Mouse (Mus musculus): ENCODE data around the gene Mt2. TPM values are rescaled to one million over a fixed set of nuclear protein-coding genes. Genes with fewer than 3 reads are reported as not detected.
"Not testable (repeated sequence)": the region's sequence is repeated elsewhere in the genome, so short reads cannot be mapped to it uniquely, and the experiment has no call there.

Gene Mt2
- 35.4 and 38.4 TPM in 2 replicates for polyA plus RNA-seq (2015; fragmentation: Nextera tagmentation; extraction: Ambion mirVana)

DNA sequence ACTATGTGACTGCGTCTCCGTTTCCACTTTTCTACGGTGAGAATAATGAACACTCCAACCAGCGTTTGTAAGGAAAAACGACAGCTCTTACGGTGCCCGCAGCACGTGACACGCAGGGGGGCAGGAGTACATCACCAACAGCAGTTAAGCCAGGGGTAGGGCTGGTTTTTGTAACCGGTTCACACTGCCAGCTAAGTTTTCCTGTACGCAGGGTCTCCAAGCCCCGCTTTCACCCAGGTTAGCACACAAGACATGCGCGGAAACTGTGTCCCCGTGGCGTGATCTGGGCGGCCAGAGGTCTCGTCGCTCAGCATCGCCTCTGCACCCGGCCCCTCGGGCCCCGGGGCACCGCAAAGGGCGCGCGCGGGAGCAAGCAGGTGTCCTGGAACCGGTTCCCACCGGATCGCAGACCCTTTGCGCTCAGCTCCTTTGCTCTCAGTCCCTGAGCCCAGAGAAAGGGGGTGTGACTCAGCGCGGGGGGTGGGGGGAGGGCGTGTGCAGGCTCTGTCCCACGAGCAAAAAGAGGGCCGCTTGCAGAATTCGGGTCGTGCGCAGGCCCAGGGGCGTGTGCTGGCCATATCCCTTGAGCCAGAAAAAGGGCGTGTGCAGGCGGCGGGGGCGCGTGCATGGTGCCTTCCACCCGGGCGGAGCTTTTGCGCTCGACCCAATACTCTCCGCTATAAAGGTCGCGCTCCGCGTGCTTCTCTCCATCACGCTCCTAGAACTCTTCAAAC is at the start of gene Mt2:
Gene Mt2, plus strand, starts transcription at position 590 of the 734 bp plus-strand sequence.
- peak; percentile 65 for ATAC-seq (replicated peaks)
- Histone ChIP-seq H3K9ac (replicated peaks) (peak within 1 kb of the TSS; percentile 46), H3K4me3 (peak within 1 kb of the TSS; percentile 50), H3K27ac (replicated peaks) (no peak within 1 kb of the TSS), H3K27me3 (peaks cover 37% of the 10 kb centered on the region), H3K4me2 (replicated peaks) (peak within 1 kb of the TSS; percentile 98), H3K36me3 (no peaks in the 10 kb centered on the region), H3K9me3 (no peaks in the 10 kb centered on the region), H3K4me1 (peaks cover 21% of the 10 kb centered on the region)
- WGBS = under 1% methylated on average over 55 of the region's 56 CpGs

DNA sequence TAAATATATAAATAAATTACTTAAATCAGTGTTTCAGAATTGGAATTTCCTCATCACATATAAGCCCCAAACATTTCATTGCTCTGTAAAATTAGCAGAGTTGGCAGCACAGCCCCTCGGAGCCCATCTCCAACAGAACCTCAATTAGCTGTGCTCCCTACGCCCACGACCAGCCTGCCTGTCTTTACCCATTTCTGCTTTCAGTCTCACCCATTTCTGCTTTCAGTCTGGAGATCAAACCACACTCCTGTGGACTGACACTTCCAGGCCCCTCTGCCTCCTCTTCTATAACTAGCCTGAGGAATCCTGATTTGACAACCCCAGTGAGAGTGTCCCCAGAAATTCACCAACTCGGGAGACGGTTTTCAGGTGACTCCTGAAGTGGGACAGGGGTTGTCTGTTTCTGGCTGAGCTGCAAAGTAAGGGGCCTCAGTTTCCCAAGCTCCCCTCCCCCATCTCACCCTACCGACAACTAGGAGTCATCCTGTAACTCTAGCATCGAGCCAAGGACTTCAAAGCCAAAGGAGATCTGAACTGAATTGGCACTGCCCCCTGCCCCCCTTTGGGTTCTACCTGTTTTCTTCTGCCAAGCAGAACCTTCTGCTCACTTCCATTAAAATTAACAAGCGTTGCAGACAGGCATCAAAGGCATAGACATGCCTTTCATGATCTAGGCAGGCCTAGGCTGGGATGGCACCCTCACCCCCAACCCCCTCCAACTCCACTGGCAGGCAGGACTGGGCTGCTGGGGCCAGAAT is 49.6 kb upstream of the Mt2 start:
- H3K9me3 ChIP-seq = no peaks in the 10 kb centered on the region

DNA sequence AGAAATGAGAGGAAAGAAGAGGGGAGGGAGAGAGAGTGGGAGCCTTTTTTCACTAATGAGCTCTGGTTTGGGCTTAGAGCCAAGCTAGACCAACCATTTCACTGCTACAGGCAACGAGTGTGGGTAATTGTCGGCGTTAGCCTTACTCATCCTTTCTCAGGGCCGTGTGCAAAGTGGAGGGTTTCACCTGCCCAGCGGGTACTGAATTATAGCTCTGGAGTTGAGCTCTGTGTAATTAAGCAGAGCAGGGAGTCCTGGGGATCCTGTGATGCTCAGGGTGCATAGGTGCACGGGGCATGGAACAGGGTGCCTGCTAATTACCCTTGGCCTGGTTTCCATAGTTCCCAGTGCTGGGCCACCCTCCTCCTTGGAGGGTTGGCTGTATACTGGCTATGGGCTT is 44.8 kb upstream of the Mt2 start:
- H3K4me2 ChIP-seq (replicated peaks) = no peak overlapping the region
- WGBS = 19% methylated on average over 6 of the region's 6 CpGs
- 0 out of 2 replicates have a peak overlapping the region, but pooled peaks have one; percentile 37 for H3K27ac ChIP-seq (replicated peaks)
- H3K9me3 ChIP-seq = no peaks in the 10 kb centered on the region
- H3K36me3 ChIP-seq = no peaks in the 10 kb centered on the region
- no peak overlapping the region for H3K4me3 ChIP-seq
- peaks cover 36% of the 10 kb centered on the region for H3K4me1 ChIP-seq
- no peak overlapping the region for H3K9ac ChIP-seq (replicated peaks)
- no peaks in the 10 kb centered on the region for H3K27me3 ChIP-seq
- peak; percentile 59; the same call in 1 of the 2 replicates for ATAC-seq (replicated peaks)

More for the DNA sequence above, 49.6 kb upstream of the Mt2 start:
- no peak overlapping the region for H3K4me2 ChIP-seq (replicated peaks)
- ATAC-seq (replicated peaks) = no peak
- H3K36me3 ChIP-seq = no peaks in the 10 kb centered on the region
- H3K27ac ChIP-seq (replicated peaks) = peak overlapping the region; percentile 27; the same call in 1 of the 2 replicates
- no peak overlapping the region for H3K9ac ChIP-seq (replicated peaks)
- H3K4me1 ChIP-seq = peaks cover 56% of the 10 kb centered on the region
- H3K4me3 ChIP-seq = no peak overlapping the region
- WGBS = 35% methylated on average over 8 of the region's 8 CpGs
- H3K27me3 ChIP-seq = no peaks in the 10 kb centered on the region

DNA sequence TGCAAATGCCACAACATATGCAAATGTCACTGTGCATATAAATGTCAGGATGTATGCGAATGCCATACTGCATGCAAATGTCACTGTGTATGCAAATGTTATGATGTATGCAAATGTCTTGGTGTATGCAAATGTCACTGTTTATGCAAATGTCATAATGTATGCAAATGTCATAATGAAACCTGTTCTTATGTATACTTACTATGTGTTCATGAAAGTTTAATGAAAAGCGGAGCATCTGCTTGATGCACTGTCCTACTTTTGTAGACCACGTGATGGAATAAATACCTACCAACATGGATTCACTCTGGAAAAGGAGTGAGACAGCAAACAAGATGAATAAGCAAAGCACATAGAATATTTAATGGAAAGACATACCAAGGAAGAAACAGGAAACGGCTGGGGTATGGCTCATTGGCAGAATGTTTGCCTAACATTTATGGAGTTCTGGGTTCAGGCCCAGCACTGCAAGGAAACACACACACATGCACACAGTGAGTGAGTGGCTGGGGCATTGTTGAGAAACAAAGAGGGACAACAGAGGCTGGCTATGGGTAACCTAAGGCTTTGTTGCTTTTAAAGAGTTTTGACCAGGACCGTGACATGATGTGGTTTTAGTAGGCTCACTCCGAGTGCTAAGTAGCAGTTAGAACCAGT is 43.2 kb upstream of the Mt2 start:
- Histone ChIP-seq H3K36me3 (no peaks in the 10 kb centered on the region), H3K9me3 (no peaks in the 10 kb centered on the region), H3K27me3 (no peaks in the 10 kb centered on the region), H3K4me3 (no peak overlapping the region), H3K4me1 (peaks cover 25% of the 10 kb centered on the region), H3K4me2 (replicated peaks) (no peak overlapping the region), H3K9ac (replicated peaks) (no peak overlapping the region), H3K27ac (replicated peaks) (peak overlapping the region; percentile 58)
- 61% methylated on average over 6 of the region's 6 CpGs for WGBS
- ATAC-seq (replicated peaks) = peak; percentile 84

DNA sequence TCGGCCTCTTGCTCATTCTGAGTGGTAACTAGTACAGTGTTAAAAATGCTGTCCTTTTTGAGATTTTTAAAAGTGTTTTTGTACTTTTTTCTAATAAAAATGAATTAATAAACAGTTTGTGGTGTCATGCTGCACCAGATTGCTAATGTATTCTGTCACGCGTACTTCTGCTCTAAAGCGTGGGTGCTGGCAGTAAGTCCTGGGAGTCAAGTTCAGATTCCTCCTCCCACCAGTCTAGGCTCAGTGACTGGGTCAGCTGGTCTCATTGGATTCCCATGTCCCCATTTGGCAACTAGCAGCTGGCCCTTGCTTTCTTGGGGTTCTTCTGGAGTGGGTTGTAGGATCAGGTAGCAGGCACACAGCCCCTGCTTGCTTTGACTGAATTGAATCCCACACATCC is 42.3 kb upstream of the Mt2 start:
- Histone ChIP-seq H3K36me3 (no peaks in the 10 kb centered on the region), H3K9ac (replicated peaks) (no peak overlapping the region), H3K4me3 (no peak overlapping the region), H3K4me1 (peaks cover 25% of the 10 kb centered on the region), H3K27ac (replicated peaks) (peak overlapping the region; percentile 58; the same call in 1 of the 2 replicates), H3K27me3 (no peaks in the 10 kb centered on the region), H3K4me2 (replicated peaks) (no peak overlapping the region), H3K9me3 (no peaks in the 10 kb centered on the region)
- WGBS = 79% methylated on average over 4 of the region's 4 CpGs
- no peak for ATAC-seq (replicated peaks)

DNA sequence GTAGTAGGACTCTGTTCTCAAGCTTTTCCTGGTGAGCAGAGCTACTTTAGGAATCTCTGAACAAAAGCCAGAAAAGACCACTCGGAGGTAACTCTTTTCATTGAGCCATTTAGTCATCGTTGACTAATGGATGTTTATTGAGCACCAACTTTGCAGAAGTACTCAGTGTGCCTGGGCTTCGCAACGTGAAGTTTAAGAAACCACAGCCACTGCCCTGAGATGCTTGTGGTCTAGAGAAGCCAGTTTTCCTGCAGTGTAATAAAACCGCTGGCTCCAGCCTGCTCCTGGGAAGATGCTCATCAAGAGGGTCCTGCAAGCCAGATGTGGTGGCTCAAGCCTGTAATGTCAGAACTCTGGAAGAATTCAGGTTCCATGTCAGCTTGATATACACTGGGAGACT is 40.4 kb upstream of the Mt2 start:
- ATAC-seq (replicated peaks) = no peak
- H3K36me3 ChIP-seq = no peaks in the 10 kb centered on the region
- H3K9me3 ChIP-seq = no peaks in the 10 kb centered on the region
- H3K4me2 ChIP-seq (replicated peaks) = no peak overlapping the region
- WGBS = 77% methylated on average over 5 of the region's 5 CpGs
- H3K27me3 ChIP-seq = no peaks in the 10 kb centered on the region
- no peak overlapping the region for H3K4me3 ChIP-seq
- H3K4me1 ChIP-seq = peaks cover 24% of the 10 kb centered on the region
- no peak overlapping the region for H3K27ac ChIP-seq (replicated peaks)
- no peak overlapping the region for H3K9ac ChIP-seq (replicated peaks)

DNA sequence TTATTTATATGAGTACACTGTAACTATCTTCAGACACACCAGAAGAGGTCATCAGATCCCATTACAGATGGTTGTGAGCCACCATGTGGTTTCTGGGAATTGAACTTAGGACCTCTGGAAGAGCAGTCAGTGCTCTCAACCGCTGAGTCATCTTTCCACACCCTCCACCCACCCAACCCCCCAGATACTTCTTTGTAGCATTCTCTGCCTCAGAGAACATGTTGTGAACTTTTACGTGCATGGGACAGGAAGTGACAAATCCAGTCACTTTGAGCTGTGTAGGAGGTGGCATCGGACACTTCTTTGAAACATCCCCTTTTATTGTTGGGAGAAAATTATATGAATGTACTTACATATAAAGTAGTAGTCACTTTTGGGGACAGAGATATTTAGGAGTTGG is 37.9 kb upstream of the Mt2 start:
- not testable (repeated sequence) for H3K4me3 ChIP-seq; H3K4me1 ChIP-seq; H3K4me2 ChIP-seq (replicated peaks); H3K27ac ChIP-seq (replicated peaks); H3K9me3 ChIP-seq; H3K9ac ChIP-seq (replicated peaks); H3K27me3 ChIP-seq; ATAC-seq (replicated peaks); H3K36me3 ChIP-seq
- 78% methylated on average over 3 of the region's 3 CpGs for WGBS

DNA sequence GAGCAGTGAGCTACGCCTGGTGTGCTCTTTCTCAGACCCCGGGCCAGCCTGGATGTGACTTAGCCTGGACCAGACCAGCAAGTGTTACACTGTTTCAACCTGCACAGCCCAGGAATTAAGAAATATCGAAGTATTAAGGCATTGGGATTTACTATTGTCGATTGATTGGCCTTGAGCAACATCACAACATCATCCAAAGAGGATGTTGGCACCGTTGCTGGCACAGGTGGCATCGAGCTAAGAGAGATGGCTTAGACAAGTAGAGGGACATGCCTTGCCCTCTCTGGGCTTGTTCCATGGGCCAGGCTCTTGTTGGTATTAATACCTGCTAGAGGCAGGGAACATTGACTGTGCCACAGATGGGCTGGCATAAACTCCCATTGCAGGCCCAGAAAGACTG is 36.9 kb upstream of the Mt2 start:
- 92% methylated on average over 6 of the region's 6 CpGs for WGBS

DNA sequence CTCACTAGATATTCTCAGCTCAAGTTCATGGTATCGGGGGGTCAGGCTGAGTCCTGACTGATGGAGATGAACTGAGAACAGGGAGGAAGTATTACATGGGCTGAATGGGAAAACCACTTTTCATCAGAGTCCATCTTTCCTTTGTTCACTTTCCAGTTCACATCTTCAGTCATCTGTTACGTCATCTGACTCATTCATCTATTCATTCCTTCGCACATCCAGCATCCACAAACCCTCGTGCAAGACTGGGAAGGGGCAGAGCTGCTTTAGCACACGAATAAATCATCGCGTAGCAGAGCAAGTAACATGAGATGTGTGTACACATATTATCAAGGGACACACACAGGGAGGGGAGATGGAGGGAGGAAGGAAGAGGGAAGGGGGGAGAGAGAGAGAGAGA is 36.3 kb upstream of the Mt2 start:
- H3K4me1 ChIP-seq = no peaks in the 10 kb centered on the region
- H3K9me3 ChIP-seq = no peaks in the 10 kb centered on the region
- no peak overlapping the region for H3K27ac ChIP-seq (replicated peaks)
- no peak overlapping the region for H3K4me2 ChIP-seq (replicated peaks)
- no peak overlapping the region for H3K4me3 ChIP-seq
- H3K36me3 ChIP-seq = no peaks in the 10 kb centered on the region
- no peak overlapping the region for H3K9ac ChIP-seq (replicated peaks)
- ATAC-seq (replicated peaks) = no peak
- 76% methylated on average over 7 of the region's 7 CpGs for WGBS
- H3K27me3 ChIP-seq = no peaks in the 10 kb centered on the region

More for the DNA sequence above, 36.9 kb upstream of the Mt2 start:
- Histone ChIP-seq H3K27me3 (no peaks in the 10 kb centered on the region), H3K9ac (replicated peaks) (no peak overlapping the region), H3K4me1 (no peaks in the 10 kb centered on the region), H3K27ac (replicated peaks) (no peak overlapping the region), H3K36me3 (no peaks in the 10 kb centered on the region), H3K9me3 (no peaks in the 10 kb centered on the region), H3K4me2 (replicated peaks) (no peak overlapping the region), H3K4me3 (no peak overlapping the region)
- no peak for ATAC-seq (replicated peaks)

DNA sequence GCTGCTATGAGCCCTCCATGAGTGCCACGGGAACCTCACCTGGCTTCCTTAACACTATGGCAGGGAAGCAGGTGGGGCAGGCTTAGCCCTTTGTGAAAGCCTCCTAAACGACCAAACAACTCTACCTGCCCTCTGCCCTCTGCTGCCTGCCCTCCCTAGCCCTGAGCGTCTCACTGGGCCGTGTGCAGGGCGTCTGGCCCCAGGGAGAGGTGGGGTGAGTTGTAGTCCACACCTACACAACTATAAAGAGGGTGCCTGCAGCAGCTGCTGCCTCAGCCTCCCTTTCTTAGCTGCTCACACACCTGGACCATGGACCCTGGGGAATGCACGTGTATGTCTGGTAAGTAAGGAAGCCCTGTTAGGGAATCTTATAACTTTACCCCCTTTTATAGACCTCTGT is 35.5 kb upstream of the Mt2 start, which contains the start of gene Mt4:
Gene Mt4, plus strand, starts transcription at position 265 of the 400 bp plus-strand sequence.
- 65% methylated on average over 6 of the region's 6 CpGs for WGBS
- H3K4me2 ChIP-seq (replicated peaks) = no peak within 1 kb of the TSS
- H3K9me3 ChIP-seq = no peaks in the 10 kb centered on the region
- no peaks in the 10 kb centered on the region for H3K27me3 ChIP-seq
- no peak within 1 kb of the TSS for H3K4me3 ChIP-seq
- no peak within 1 kb of the TSS for H3K27ac ChIP-seq (replicated peaks)
- no peaks in the 10 kb centered on the region for H3K36me3 ChIP-seq
- no peak within 1 kb of the TSS for H3K9ac ChIP-seq (replicated peaks)
- ATAC-seq (replicated peaks) = no peak
- no peaks in the 10 kb centered on the region for H3K4me1 ChIP-seq

DNA sequence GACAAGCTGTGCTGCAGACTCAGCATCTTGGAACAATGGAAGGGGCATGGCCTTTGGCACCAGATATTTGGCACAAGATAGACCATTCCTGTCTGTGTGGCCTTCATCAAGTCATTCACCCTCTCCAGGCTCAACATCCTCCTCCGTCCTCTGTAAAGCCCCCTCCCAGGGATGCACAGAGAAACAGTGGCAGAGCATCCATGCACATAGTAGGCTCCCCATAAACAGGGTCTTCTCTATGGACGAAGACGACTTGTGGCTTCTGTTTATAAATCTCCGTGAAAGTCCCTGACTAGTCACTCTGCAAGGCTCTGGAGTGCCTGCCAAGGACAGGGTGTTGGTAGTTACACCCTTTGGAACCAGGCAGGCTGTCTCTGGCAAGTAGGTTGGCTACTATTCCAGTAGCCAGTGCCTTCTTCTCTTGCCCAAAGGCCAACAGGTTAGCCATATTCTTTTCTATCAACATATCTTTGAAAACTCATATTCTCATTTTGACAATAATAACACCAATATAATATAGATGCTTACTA is 32.1 kb upstream of the Mt2 start:
- Histone ChIP-seq H3K27ac (replicated peaks) (no peak overlapping the region), H3K4me2 (replicated peaks) (no peak overlapping the region), H3K9ac (replicated peaks) (no peak overlapping the region), H3K27me3 (no peaks in the 10 kb centered on the region), H3K9me3 (no peaks in the 10 kb centered on the region), H3K4me1 (no peaks in the 10 kb centered on the region), H3K4me3 (no peak overlapping the region), H3K36me3 (no peaks in the 10 kb centered on the region)
- 84% methylated on average over 4 of the region's 4 CpGs for WGBS
- ATAC-seq (replicated peaks) = no peak

DNA sequence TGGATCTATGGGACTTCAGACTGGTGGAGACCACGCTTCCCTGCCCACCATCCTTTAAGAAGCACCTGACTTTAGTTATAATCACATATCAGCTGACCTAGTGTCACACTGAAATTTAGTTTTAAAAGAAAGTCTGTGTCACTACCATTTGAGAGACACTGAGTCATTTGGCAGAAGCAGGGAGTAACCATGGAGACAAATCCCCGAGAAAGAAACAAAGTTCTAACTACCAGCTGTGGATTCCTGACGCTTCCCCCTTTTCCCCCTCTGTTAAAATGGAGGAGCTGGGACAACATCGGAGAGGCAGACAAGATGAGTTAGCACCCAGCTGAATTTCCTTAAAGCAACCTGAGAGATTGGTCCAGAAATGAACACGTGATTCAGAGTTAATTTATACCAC is 24.2 kb upstream of the Mt2 start:
- H3K4me3 ChIP-seq = no peak overlapping the region
- 39% methylated on average over 5 of the region's 5 CpGs for WGBS
- ATAC-seq (replicated peaks) = no peak
- no peak overlapping the region for H3K9ac ChIP-seq (replicated peaks)
- no peaks in the 10 kb centered on the region for H3K27me3 ChIP-seq
- H3K4me2 ChIP-seq (replicated peaks) = no peak overlapping the region
- H3K27ac ChIP-seq (replicated peaks) = no peak overlapping the region
- no peaks in the 10 kb centered on the region for H3K9me3 ChIP-seq
- peaks cover 13% of the 10 kb centered on the region for H3K4me1 ChIP-seq
- no peaks in the 10 kb centered on the region for H3K36me3 ChIP-seq
